Mouse (Mus musculus) kidney, embryonic 14.5 days (tissue): Measurements from ENCODE around the gene Gsg1. TPM values are rescaled to one million over a fixed set of nuclear protein-coding genes. Genes with fewer than 3 reads are reported as not detected.

Experiments used
- ATAC-seq: fragments of 200-750 bp; cut with Nextera tagmentation; 2 replicates; pipeline ENCODE4 v1.8.0; 2017; ENCODE audit warnings: moderate number of reproducible peaks, mild to moderate bottlenecking, moderate TSS enrichment, moderate library complexity; ENCODE audit not compliant: low FRiP score, low TSS enrichment
- H3K27ac ChIP-seq: fragments of 300-500 bp; sonication (generic); 2 replicates; pipeline ENCODE4 v1.5.1; 2014; ENCODE audit warnings: low read depth, mild to moderate bottlenecking, low read length, moderate library complexity, mixed read lengths
- H3K27me3 ChIP-seq: fragments of 300-500 bp; sonication (generic); 2 replicates; pipeline ENCODE4 v1.6.1; 2014; ENCODE audit warnings: mild to moderate bottlenecking, low read length; ENCODE audit not compliant: control insufficient read depth, insufficient read depth
- H3K36me3 ChIP-seq: fragments of 300-500 bp; sonication (generic); 2 replicates; pipeline ENCODE4 v1.6.1; 2014; ENCODE audit warnings: low read length, mixed read lengths; ENCODE audit not compliant: control insufficient read depth, insufficient read depth
- H3K4me1 ChIP-seq: fragments of 300-500 bp; sonication (generic); 2 replicates; pipeline ENCODE4 v1.6.1; 2014; ENCODE audit warnings: low read length, mixed read lengths; ENCODE audit not compliant: control insufficient read depth, insufficient read depth
- H3K4me2 ChIP-seq: fragments of 300-500 bp; sonication (generic); replicated peaks from 2 replicates; pipeline ENCODE4 v1.6.1; 2014; ENCODE audit warnings: low read depth, mild to moderate bottlenecking, low read length
- H3K4me3 ChIP-seq: fragments of 300-500 bp; sonication (generic); 2 replicates; pipeline ENCODE4 v1.5.1; 2014; ENCODE audit warnings: mild to moderate bottlenecking, low read length
- H3K9ac ChIP-seq: fragments of 300-500 bp; sonication (generic); 2 replicates; pipeline ENCODE4 v1.6.1; 2014; ENCODE audit warnings: low read depth, mild to moderate bottlenecking, low read length, moderate library complexity
- H3K9me3 ChIP-seq: fragments of 300-500 bp; sonication (generic); 2 replicates; pipeline ENCODE4 v1.6.1; 2016; ENCODE audit warnings: low read length; ENCODE audit not compliant: control insufficient read depth
- WGBS: fragments of 180-500 bp; shearing (Covaris S2); extraction: QIAGEN DNeasy Blood & Tissue Kit; methylation state at CpG from one replicate; pipeline ENCODE4 v1.1.7; 2014; 5-methylcytosine and 5-hydroxymethylcytosine counted together
- polyA plus RNA-seq: library from polyadenylated mRNA; unstranded; fragments of >200 nt; fragmentation: Nextera tagmentation; extraction: Ambion mirVana; gene quantifications from 2 replicates; pipeline ENCODE4 v1.2.1, GENCODE M21; 2014

Gsg1 gene
- polyA plus RNA-seq, 1 experiment from 2014 or later = 0.64 TPM

DNA sequence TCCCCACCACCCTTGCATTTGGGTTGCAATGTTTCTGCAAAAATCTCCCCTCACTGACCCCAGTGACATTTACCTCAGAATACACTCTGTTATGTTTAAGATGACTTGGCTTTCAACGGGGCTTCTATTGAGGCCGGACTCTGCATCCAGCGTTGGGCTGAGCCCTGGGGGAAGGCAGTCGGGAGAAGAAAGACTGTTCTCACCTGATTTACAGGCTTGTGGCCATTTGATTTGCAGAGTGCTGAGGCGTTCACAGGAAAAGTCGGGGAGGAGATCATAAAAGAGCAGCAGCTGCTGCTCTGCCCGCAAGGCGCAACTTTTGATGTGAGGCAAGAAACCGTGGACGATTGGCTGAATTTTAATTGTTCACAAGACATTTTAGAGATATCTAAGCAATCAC lies 25.7 kb upstream of the Gsg1 start:
- Histone ChIP-seq H3K9ac (no peak overlapping the region), H3K9me3 (no peaks in the 10 kb centered on the region), H3K4me3 (no peak overlapping the region), H3K27me3 (no peaks in the 10 kb centered on the region), H3K27ac (no peak overlapping the region), H3K4me1 (peaks cover 8% of the 10 kb centered on the region; the same call in 1 of the 2 replicates), H3K4me2 (no peak overlapping the region), H3K36me3 (no peaks in the 10 kb centered on the region)
- WGBS = 3% methylated on average over 10 of the region's 10 CpGs
- ATAC-seq = peak; percentile 81

DNA sequence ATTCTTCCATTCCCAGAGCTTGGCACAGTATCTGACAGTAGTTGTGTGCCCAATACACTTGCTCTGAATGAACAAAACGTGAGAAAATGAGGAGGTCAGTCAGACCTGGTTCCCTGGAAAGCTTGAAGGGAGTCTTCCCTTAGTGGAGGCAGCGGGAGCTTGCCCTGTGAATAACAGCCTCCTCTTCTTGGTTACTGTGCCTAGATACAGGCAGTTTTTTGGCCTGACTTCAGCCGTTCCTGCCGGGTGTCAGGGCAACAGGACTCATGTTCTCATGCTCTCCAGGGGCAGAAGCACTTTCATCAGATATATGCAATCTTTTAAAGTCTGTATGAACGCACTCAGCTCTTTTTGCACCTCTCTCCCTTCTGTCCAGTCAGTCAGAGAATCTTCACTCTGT lies 25.1 kb upstream of the Gsg1 start:
- H3K36me3 ChIP-seq = no peaks in the 10 kb centered on the region
- H3K4me3 ChIP-seq = no peak overlapping the region
- H3K27me3 ChIP-seq = no peaks in the 10 kb centered on the region
- no peaks in the 10 kb centered on the region for H3K9me3 ChIP-seq
- no peak for ATAC-seq
- no peak overlapping the region for H3K9ac ChIP-seq
- WGBS = 34% methylated on average over 5 of the region's 5 CpGs
- H3K4me2 ChIP-seq = no peak overlapping the region
- H3K27ac ChIP-seq = no peak overlapping the region
- peaks cover 8% of the 10 kb centered on the region; the same call in 1 of the 2 replicates for H3K4me1 ChIP-seq

DNA sequence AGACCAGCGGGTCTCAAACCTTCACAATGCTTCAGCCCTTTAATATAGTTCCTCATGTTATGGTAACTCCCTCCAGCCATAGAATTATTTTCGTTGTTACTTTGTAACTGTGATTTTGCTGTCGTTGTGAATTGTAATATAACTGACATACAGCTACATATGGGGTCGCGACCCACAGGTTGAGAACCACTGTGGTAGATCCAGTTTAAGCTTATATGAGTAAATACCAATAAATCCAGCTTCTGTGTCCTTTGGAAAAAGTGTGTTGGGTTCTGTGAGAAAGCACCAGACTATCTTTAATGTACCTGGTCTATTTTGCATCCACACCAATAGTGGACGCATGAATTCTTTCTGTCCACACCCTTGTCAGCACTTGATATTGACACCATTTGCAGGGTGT lies 24.2 kb upstream of the Gsg1 start:
- peaks cover 8% of the 10 kb centered on the region; the same call in 1 of the 2 replicates for H3K4me1 ChIP-seq
- no peak overlapping the region for H3K4me2 ChIP-seq
- H3K4me3 ChIP-seq = no peak overlapping the region
- H3K36me3 ChIP-seq = no peaks in the 10 kb centered on the region
- no peaks in the 10 kb centered on the region for H3K27me3 ChIP-seq
- no peaks in the 10 kb centered on the region for H3K9me3 ChIP-seq
- H3K9ac ChIP-seq = no peak overlapping the region
- WGBS = 82% methylated on average over 6 of the region's 6 CpGs
- ATAC-seq = no peak
- H3K27ac ChIP-seq = no peak overlapping the region

DNA sequence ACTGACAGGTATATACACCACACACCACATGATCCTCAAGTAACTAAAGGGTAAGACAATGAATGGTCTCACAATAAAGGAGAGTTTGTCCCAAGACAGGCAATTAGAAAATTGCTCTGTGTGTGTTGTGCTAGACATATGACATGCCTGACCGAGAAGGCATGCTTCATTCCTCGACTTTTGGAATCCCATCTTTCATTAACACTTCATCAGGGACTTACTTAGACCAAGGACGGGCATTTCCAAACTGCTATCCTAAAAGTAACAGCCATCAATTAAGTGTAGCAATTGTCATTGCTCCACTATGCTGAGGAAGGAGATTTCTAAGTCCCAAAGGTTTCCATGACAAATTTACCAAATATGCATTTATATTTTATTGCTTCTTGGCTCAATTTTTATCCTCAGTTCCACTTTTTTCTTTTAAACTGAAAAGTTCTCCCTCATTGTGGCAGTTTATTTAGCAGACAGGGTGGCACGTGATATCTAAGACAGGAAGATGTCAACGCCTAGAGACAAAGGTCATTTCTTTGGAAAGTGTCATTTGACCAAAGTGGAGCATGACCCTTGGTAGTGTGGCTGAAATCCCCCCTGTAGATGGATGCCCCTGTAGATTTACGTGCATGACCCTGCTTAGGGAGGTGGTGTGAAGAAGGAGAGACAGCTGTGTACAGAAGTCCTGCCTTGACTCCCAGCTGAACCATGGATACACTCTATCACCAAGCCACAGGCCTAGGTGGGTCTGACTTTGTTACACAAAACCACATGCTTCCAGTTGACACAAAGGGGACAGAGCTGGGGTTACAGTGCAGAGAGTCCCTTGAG lies 22.5 kb upstream of the Gsg1 start:
- Histone ChIP-seq H3K4me1 (peaks cover 12% of the 10 kb centered on the region), H3K36me3 (no peaks in the 10 kb centered on the region), H3K4me3 (no peak overlapping the region), H3K27me3 (no peaks in the 10 kb centered on the region), H3K4me2 (no peak overlapping the region), H3K9ac (no peak overlapping the region), H3K27ac (no peak overlapping the region), H3K9me3 (no peaks in the 10 kb centered on the region)
- WGBS = 49% methylated on average over 6 of the region's 6 CpGs
- no peak for ATAC-seq

DNA sequence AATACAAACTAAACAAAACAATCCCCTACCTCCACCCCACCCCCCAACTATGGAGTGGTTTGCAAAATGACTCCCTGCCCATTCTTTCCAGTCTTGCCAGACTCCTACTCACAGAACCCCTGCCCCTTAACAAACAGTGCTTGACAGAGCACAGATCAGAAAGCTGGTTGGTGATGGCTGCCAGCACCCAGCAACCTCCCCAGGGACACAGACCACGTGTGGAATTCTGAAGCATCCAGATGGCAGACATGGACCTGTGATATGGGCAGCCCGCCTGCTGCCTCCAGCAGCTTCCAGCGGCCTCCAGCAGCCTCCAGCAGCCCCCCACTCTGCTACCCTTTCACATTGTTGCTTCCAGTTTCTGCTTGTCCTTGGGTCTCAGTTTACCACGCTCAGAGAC lies 21.1 kb upstream of the Gsg1 start:
- H3K4me1 ChIP-seq = peaks cover 12% of the 10 kb centered on the region
- 85% methylated on average over 4 of the region's 4 CpGs for WGBS
- no peaks in the 10 kb centered on the region for H3K27me3 ChIP-seq
- H3K9ac ChIP-seq = no peak overlapping the region
- no peak for ATAC-seq
- H3K4me3 ChIP-seq = no peak overlapping the region
- H3K9me3 ChIP-seq = no peaks in the 10 kb centered on the region
- no peak overlapping the region for H3K27ac ChIP-seq
- no peak overlapping the region for H3K4me2 ChIP-seq
- H3K36me3 ChIP-seq = no peaks in the 10 kb centered on the region

DNA sequence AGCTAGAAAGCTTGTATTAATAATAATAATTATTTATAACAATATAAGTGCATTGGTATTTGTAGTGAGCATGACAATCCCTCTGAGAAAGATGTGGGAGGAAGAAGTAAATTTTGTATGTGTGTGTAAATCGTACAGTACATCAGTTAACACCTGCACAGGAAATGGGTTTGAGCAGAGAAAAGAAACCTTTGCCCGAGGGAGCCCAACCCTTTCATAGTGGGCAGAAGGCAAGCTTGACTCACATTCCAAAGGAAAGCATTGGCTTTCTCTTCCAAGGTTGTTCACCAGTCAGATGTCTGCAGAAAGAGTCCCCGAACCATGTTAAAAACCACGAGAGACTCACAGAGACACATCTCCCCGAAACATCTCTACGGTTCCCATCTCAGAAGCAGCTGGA lies 18.9 kb upstream of the Gsg1 start:
- WGBS = 77% methylated on average over 6 of the region's 6 CpGs
- no peak overlapping the region for H3K4me3 ChIP-seq
- peaks cover 9% of the 10 kb centered on the region; the same call in 1 of the 2 replicates for H3K4me1 ChIP-seq
- H3K4me2 ChIP-seq = no peak overlapping the region
- H3K27me3 ChIP-seq = no peaks in the 10 kb centered on the region
- H3K27ac ChIP-seq = no peak overlapping the region
- H3K9ac ChIP-seq = no peak overlapping the region
- no peaks in the 10 kb centered on the region for H3K9me3 ChIP-seq
- no peaks in the 10 kb centered on the region for H3K36me3 ChIP-seq
- ATAC-seq = no peak

DNA sequence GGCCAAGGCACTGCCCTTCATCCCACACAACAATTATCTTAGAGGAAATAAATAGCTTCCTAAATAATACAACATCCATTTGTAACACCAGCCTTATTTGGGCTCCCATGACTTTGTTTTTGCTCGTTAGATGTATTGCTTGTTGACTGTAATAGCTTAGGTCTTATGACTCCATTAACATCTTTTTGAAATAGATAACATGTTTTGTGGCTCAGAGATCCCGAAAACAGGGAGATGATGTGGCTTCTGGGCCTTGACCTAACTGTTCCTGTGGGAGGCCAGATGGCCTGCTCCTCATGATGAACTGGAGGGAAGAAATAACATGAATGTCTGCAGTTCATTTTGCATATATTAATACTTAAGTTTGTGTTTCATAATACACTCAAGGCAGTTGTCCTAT lies 17.6 kb upstream of the Gsg1 start:
- 73% methylated on average over 2 of the region's 2 CpGs for WGBS
- peaks cover 9% of the 10 kb centered on the region; the same call in 1 of the 2 replicates for H3K4me1 ChIP-seq
- H3K27ac ChIP-seq = no peak overlapping the region
- ATAC-seq = no peak
- no peak overlapping the region for H3K9ac ChIP-seq
- no peaks in the 10 kb centered on the region for H3K36me3 ChIP-seq
- no peaks in the 10 kb centered on the region for H3K27me3 ChIP-seq
- H3K9me3 ChIP-seq = no peaks in the 10 kb centered on the region
- H3K4me2 ChIP-seq = no peak overlapping the region
- H3K4me3 ChIP-seq = no peak overlapping the region

DNA sequence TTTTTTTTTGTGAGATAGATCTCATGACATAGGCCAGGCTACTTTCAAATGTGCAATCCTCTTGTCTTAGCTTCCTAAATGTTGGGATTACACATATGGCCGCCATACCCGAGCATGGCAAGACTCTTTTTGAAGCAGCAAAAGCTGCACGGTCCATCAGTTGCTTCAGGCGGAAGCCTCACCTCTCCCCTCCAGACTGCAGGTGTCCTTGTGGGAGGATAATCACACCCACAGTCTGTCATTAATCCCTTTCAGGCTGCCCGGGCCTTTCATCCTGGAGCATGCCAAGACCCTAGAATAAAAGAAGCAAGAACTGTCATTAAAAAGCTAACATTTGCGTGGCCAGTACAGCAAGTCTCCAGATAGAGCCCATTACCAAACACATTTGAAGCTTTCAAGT lies 15.5 kb upstream of the Gsg1 start:
- no peak for ATAC-seq
- Histone ChIP-seq H3K9me3 (no peaks in the 10 kb centered on the region), H3K9ac (no peak overlapping the region), H3K4me2 (no peak overlapping the region), H3K27me3 (no peaks in the 10 kb centered on the region), H3K36me3 (no peaks in the 10 kb centered on the region), H3K4me3 (no peak overlapping the region), H3K4me1 (peaks cover 9% of the 10 kb centered on the region; the same call in 1 of the 2 replicates), H3K27ac (no peak overlapping the region)
- 33% methylated on average over 6 of the region's 6 CpGs for WGBS

DNA sequence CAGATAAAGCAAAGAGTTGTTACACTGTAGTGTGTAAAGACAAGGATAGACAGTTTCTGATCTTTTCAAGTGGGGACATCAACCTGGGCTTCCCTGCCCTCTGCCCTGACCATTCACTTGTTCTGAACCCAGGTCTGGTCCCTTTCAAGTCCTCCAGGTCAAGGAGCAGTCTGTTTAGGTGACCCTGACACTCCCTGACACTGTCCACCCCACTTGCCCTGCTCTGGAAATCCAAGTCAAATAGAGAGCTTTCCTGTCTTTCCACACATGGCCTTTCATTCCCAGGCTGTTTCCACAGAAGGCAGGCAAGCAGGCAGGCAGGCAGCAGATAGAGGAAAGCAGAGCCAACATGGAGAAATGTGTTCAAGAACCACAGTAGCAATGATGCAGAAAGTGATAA lies 14.2 kb upstream of the Gsg1 start:
- Histone ChIP-seq H3K9me3 (no peaks in the 10 kb centered on the region), H3K36me3 (no peaks in the 10 kb centered on the region), H3K27me3 (no peaks in the 10 kb centered on the region), H3K9ac (no peak overlapping the region), H3K27ac (no peak overlapping the region), H3K4me3 (no peak overlapping the region), H3K4me1 (peaks cover 9% of the 10 kb centered on the region; the same call in 1 of the 2 replicates), H3K4me2 (no peak overlapping the region)
- no peak for ATAC-seq
